Mouse (Mus musculus) kidney, embryonic 14.5 days (tissue): ENCODE measurements at regions not wholly inside any gene's neighbourhood (a gene's known extent, or its start where the extent isn't known, plus 50 kb on each side); places are given as distances from the start of the nearest gene placed in this dataset.

Experiments used
- ATAC-seq: fragments of 200-750 bp; cut with Nextera tagmentation; 2 replicates; pipeline ENCODE4 v1.8.0; 2017; ENCODE audit warnings: moderate number of reproducible peaks, mild to moderate bottlenecking, moderate TSS enrichment, moderate library complexity; ENCODE audit not compliant: low FRiP score, low TSS enrichment
- H3K27ac ChIP-seq: fragments of 300-500 bp; sonication (generic); 2 replicates; pipeline ENCODE4 v1.5.1; 2014; ENCODE audit warnings: low read depth, mild to moderate bottlenecking, low read length, moderate library complexity, mixed read lengths
- H3K27me3 ChIP-seq: fragments of 300-500 bp; sonication (generic); 2 replicates; pipeline ENCODE4 v1.6.1; 2014; ENCODE audit warnings: mild to moderate bottlenecking, low read length; ENCODE audit not compliant: control insufficient read depth, insufficient read depth
- H3K36me3 ChIP-seq: fragments of 300-500 bp; sonication (generic); 2 replicates; pipeline ENCODE4 v1.6.1; 2014; ENCODE audit warnings: low read length, mixed read lengths; ENCODE audit not compliant: control insufficient read depth, insufficient read depth
- H3K4me1 ChIP-seq: fragments of 300-500 bp; sonication (generic); 2 replicates; pipeline ENCODE4 v1.6.1; 2014; ENCODE audit warnings: low read length, mixed read lengths; ENCODE audit not compliant: control insufficient read depth, insufficient read depth
- H3K4me2 ChIP-seq: fragments of 300-500 bp; sonication (generic); replicated peaks from 2 replicates; pipeline ENCODE4 v1.6.1; 2014; ENCODE audit warnings: low read depth, mild to moderate bottlenecking, low read length
- H3K4me3 ChIP-seq: fragments of 300-500 bp; sonication (generic); 2 replicates; pipeline ENCODE4 v1.5.1; 2014; ENCODE audit warnings: mild to moderate bottlenecking, low read length
- H3K9ac ChIP-seq: fragments of 300-500 bp; sonication (generic); 2 replicates; pipeline ENCODE4 v1.6.1; 2014; ENCODE audit warnings: low read depth, mild to moderate bottlenecking, low read length, moderate library complexity
- H3K9me3 ChIP-seq: fragments of 300-500 bp; sonication (generic); 2 replicates; pipeline ENCODE4 v1.6.1; 2016; ENCODE audit warnings: low read length; ENCODE audit not compliant: control insufficient read depth
- WGBS: fragments of 180-500 bp; shearing (Covaris S2); extraction: QIAGEN DNeasy Blood & Tissue Kit; methylation state at CpG from one replicate; pipeline ENCODE4 v1.1.7; 2014; 5-methylcytosine and 5-hydroxymethylcytosine counted together

GRCm38 (mm10) chr3:14969698-14970097 is 83.6 kb downstream of the Car2 start:
- Histone ChIP-seq H3K9me3 (no peaks in the 10 kb centered on the region), H3K36me3 (no peaks in the 10 kb centered on the region), H3K4me2 (no peak overlapping the region), H3K27ac (no peak overlapping the region), H3K4me3 (no peak overlapping the region), H3K9ac (no peak overlapping the region), H3K27me3 (no peaks in the 10 kb centered on the region), H3K4me1 (no peaks in the 10 kb centered on the region)
- ATAC-seq: no peak
- 83% methylated on average over 6 of the region's 6 CpGs for WGBS

GRCm38 (mm10) chr3:14971647-14972046 is 85.6 kb downstream of the Car2 start:
- Histone ChIP-seq H3K27me3 (no peaks in the 10 kb centered on the region), H3K27ac (no peak overlapping the region), H3K36me3 (no peaks in the 10 kb centered on the region), H3K4me2 (no peak overlapping the region), H3K4me1 (no peaks in the 10 kb centered on the region), H3K9ac (no peak overlapping the region), H3K9me3 (no peaks in the 10 kb centered on the region), H3K4me3 (no peak overlapping the region)
- 86% methylated on average over 2 of the region's 2 CpGs for WGBS
- no peak for ATAC-seq

- no peak overlapping the region for H3K4me2 ChIP-seq
- H3K27ac ChIP-seq: no peak overlapping the region
- H3K27me3 ChIP-seq: no peaks in the 10 kb centered on the region
- ATAC-seq: no peak
- no peaks in the 10 kb centered on the region for H3K9me3 ChIP-seq
- H3K4me1 ChIP-seq: no peaks in the 10 kb centered on the region
- no peaks in the 10 kb centered on the region for H3K36me3 ChIP-seq
- WGBS: 89% methylated on average over 2 of the region's 2 CpGs
- H3K4me3 ChIP-seq: no peak overlapping the region
- no peak overlapping the region for H3K9ac ChIP-seq
These were observed 88.7 kb downstream of the Car2 start for GRCm38 (mm10) chr3:14974758-14975157.

GRCm38 (mm10) chr3:14975203-14975602 is 89.1 kb downstream of the Car2 start:
- 93% methylated on average over 2 of the region's 2 CpGs for WGBS
- no peak for ATAC-seq
- no peak overlapping the region for H3K9ac ChIP-seq

GRCm38 (mm10) chr3:14979116-14979613 is 93.1 kb downstream of the Car2 start:
- Histone ChIP-seq H3K36me3 (no peaks in the 10 kb centered on the region), H3K4me1 (no peaks in the 10 kb centered on the region), H3K4me3 (no peak overlapping the region), H3K9me3 (no peaks in the 10 kb centered on the region), H3K27me3 (no peaks in the 10 kb centered on the region), H3K9ac (no peak overlapping the region), H3K4me2 (no peak overlapping the region), H3K27ac (no peak overlapping the region)
- ATAC-seq: no peak
- 74% methylated on average over 5 of the region's 5 CpGs for WGBS

More at GRCm38 (mm10) chr3:14975203-14975602, 89.1 kb downstream of the Car2 start:
- Histone ChIP-seq H3K27ac (no peak overlapping the region), H3K4me2 (no peak overlapping the region), H3K36me3 (no peaks in the 10 kb centered on the region), H3K4me3 (no peak overlapping the region), H3K9me3 (no peaks in the 10 kb centered on the region), H3K27me3 (no peaks in the 10 kb centered on the region), H3K4me1 (no peaks in the 10 kb centered on the region)

- WGBS: 52% methylated on average over 3 of the region's 3 CpGs
- Histone ChIP-seq H3K36me3 (no peaks in the 10 kb centered on the region), H3K9ac (no peak overlapping the region), H3K9me3 (no peaks in the 10 kb centered on the region), H3K4me1 (no peaks in the 10 kb centered on the region), H3K27me3 (no peaks in the 10 kb centered on the region), H3K27ac (no peak overlapping the region), H3K4me3 (no peak overlapping the region), H3K4me2 (no peak overlapping the region)
- ATAC-seq: no peak
These were observed 103.6 kb downstream of the Car2 start for GRCm38 (mm10) chr3:14989635-14990034.

GRCm38 (mm10) chr3:14993936-14994335 is 107.9 kb downstream of the Car2 start:
- 77% methylated on average over 2 of the region's 2 CpGs for WGBS
- Histone ChIP-seq H3K9ac (no peak overlapping the region), H3K4me2 (no peak overlapping the region), H3K4me1 (no peaks in the 10 kb centered on the region), H3K27ac (no peak overlapping the region), H3K9me3 (no peaks in the 10 kb centered on the region), H3K27me3 (no peaks in the 10 kb centered on the region), H3K36me3 (no peaks in the 10 kb centered on the region), H3K4me3 (no peak overlapping the region)
- no peak for ATAC-seq

GRCm38 (mm10) chr3:14997241-14997640 is 111.2 kb downstream of the Car2 start:
- Histone ChIP-seq H3K4me2 (no peak overlapping the region), H3K4me3 (no peak overlapping the region), H3K4me1 (no peaks in the 10 kb centered on the region), H3K36me3 (no peaks in the 10 kb centered on the region), H3K27ac (no peak overlapping the region), H3K9ac (no peak overlapping the region), H3K9me3 (no peaks in the 10 kb centered on the region), H3K27me3 (no peaks in the 10 kb centered on the region)
- no peak for ATAC-seq
- 82% methylated on average over 3 of the region's 3 CpGs for WGBS

GRCm38 (mm10) chr3:14998521-14998920 is 112.4 kb downstream of the Car2 start:
- no peaks in the 10 kb centered on the region for H3K36me3 ChIP-seq
- no peaks in the 10 kb centered on the region for H3K27me3 ChIP-seq
- H3K4me2 ChIP-seq: no peak overlapping the region
- WGBS: 21% methylated on average over 2 of the region's 2 CpGs
- H3K4me3 ChIP-seq: no peak overlapping the region
- no peak overlapping the region for H3K9ac ChIP-seq
- no peak overlapping the region for H3K27ac ChIP-seq
- no peaks in the 10 kb centered on the region for H3K4me1 ChIP-seq
- H3K9me3 ChIP-seq: no peaks in the 10 kb centered on the region
- ATAC-seq: no peak
